Mouse (Mus musculus) testis, adult 2 months (tissue): Measurements from ENCODE around the gene Abhd17a. TPM values are rescaled to one million over a fixed set of nuclear protein-coding genes. Genes with fewer than 3 reads are reported as not detected.

ENCODE experiments used
- H3K27ac ChIP-seq: fragments of 200-500 bp; 2 replicates; pipeline ENCODE4 v1.5.1; 2012; ENCODE audit warnings: low read depth, low read length; ENCODE audit not compliant: control insufficient read depth, insufficient read depth
- H3K27me3 ChIP-seq: fragments of 200-500 bp; 2 replicates; pipeline ENCODE4 v1.6.1; 2012; ENCODE audit warnings: mild to moderate bottlenecking, low read length, moderate library complexity; ENCODE audit not compliant: control insufficient read depth, insufficient read depth
- H3K36me3 ChIP-seq: fragments of 200-500 bp; 2 replicates; pipeline ENCODE4 v1.6.1; 2012; ENCODE audit warnings: mild to moderate bottlenecking, low read length; ENCODE audit not compliant: control insufficient read depth, insufficient read depth
- H3K4me1 ChIP-seq: fragments of 200-500 bp; 2 replicates; pipeline ENCODE4 v1.6.1; 2012; ENCODE audit warnings: low read length; ENCODE audit not compliant: control insufficient read depth, insufficient read depth
- H3K4me3 ChIP-seq: fragments of 200-500 bp; 2 replicates; pipeline ENCODE4 v1.5.1; 2012; ENCODE audit warnings: low read depth, mild to moderate bottlenecking, low read length, moderate library complexity, mixed read lengths; ENCODE audit not compliant: control insufficient read depth
- CTCF ChIP-seq: fragments of 200-500 bp; IDR thresholded peaks from 2 replicates; pipeline ENCODE4 v1.5.1; 2012; ENCODE audit warnings: low read depth, mild to moderate bottlenecking, inconsistent platforms, low read length, moderate library complexity; ENCODE audit not compliant: control insufficient read depth, insufficient read depth, insufficient replicate concordance
- POLR2A ChIP-seq: fragments of 200-500 bp; IDR thresholded peaks from 2 replicates; pipeline ENCODE4 v1.6.1; 2012; ENCODE audit warnings: low read depth, mild to moderate bottlenecking, inconsistent platforms, low read length, moderate library complexity; ENCODE audit not compliant: control insufficient read depth
- polyA plus RNA-seq: library from polyadenylated mRNA; depleted of rRNA; stranded (reverse); fragments of >200 nt; gene quantifications from 2 replicates; pipeline ENCODE4 v1.2.3, GENCODE M21; 2012

Gene Abhd17a
- polyA plus RNA-seq, 1 experiment, result 246 TPM

DNA sequence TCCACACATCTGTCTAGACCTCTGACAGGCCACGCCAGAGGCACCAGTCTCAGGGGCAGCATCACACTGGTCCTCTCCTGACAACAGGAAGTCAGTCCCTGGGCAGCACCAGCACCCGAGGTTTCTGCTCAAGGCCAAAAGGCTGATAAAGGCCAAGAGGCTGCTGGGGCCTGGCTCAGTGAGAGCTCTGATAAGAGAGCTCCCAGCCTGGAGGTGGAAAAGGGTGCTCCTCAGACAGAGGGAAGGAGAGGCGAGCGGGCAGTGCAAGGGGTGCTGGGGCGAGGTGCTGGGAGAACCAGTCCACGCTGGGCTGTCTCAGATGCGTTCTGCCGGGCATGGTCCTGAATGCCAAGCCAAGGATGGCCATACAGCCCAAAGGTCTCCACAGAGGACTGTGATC lies 36.6 kb downstream of the Abhd17a start:
- no peak for TF ChIP-seq POLR2A
- peak overlapping the region; percentile 2; the same call in 1 of the 2 replicates for H3K27ac ChIP-seq
- H3K4me1 ChIP-seq, result peaks cover 19% of the 10 kb centered on the region
- no peaks in the 10 kb centered on the region for H3K36me3 ChIP-seq
- no peaks in the 10 kb centered on the region for H3K27me3 ChIP-seq
- H3K4me3 ChIP-seq, result no peak overlapping the region

DNA sequence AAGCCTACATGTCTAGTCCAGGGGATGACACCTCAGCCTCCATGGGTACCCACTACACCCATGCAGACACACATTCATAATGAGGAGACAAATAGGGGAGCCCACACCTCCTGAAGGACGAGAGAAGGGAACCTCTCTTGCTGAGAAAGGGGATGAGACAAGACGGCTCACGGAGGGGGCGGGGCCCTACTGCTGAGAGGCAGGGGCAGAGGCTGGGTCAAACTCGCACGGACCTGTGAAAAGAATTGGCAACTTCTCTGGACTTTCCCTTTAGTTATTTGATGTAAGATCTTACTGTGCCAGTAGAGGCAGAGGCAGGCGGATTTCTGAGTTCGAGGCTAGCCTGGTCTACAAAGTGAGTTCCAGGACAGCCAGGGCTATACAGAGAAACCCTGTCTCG lies 37.8 kb downstream of the Abhd17a start:
- Histone ChIP-seq H3K27ac (no peak overlapping the region), H3K4me3 (no peak overlapping the region), H3K4me1 (peaks cover 9% of the 10 kb centered on the region), H3K36me3 (no peaks in the 10 kb centered on the region; the same call in 1 of the 2 replicates), H3K27me3 (no peaks in the 10 kb centered on the region)
- no peak for TF ChIP-seq POLR2A
- TF ChIP-seq CTCF, result no peak

DNA sequence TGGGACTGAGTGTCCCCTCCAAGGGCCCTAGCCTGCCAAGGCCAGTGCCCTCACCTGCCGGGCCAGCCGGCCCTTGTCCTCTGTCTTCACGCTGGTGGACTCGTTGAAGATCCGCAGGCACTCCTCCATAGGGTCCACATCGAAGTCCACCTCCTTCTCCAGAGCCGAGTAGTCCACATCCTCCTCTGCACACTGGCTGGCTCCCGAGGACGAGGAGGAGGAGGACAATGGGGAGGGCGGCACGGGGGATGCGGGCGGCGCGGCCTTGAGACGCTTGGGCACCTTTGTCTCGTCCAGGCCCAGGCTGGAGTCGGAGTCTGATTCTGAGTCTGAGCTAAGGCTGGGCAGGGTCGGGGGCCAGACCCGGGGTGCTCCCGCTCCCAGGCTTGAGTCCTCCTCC lies 40.9 kb downstream of the Abhd17a start:
- TF ChIP-seq CTCF (no peak), POLR2A (0 out of 2 replicates have a peak, but pooled peaks have one; percentile 23)
- Histone ChIP-seq H3K4me3 (peak overlapping the region; percentile 81; the same call in 1 of the 2 replicates), H3K4me1 (peaks cover 8% of the 10 kb centered on the region), H3K27me3 (no peaks in the 10 kb centered on the region), H3K27ac (peak overlapping the region; percentile 47), H3K36me3 (no peaks in the 10 kb centered on the region; the same call in 1 of the 2 replicates)

- peaks cover 8% of the 10 kb centered on the region for H3K4me1 ChIP-seq
- no peaks in the 10 kb centered on the region for H3K27me3 ChIP-seq
- no peaks in the 10 kb centered on the region; the same call in none of the 2 replicates for H3K36me3 ChIP-seq
- H3K4me3 ChIP-seq, result peak overlapping the region; percentile 81
- TF ChIP-seq POLR2A (no peak; the same call in 1 of the 2 replicates), CTCF (peak; percentile 66; the same call in 1 of the 2 replicates)
- peak overlapping the region; percentile 65 for H3K27ac ChIP-seq
Observed at GRCm38 (mm10) chr10:80548428-80549006, 41.6 kb downstream of the Abhd17a start.

DNA sequence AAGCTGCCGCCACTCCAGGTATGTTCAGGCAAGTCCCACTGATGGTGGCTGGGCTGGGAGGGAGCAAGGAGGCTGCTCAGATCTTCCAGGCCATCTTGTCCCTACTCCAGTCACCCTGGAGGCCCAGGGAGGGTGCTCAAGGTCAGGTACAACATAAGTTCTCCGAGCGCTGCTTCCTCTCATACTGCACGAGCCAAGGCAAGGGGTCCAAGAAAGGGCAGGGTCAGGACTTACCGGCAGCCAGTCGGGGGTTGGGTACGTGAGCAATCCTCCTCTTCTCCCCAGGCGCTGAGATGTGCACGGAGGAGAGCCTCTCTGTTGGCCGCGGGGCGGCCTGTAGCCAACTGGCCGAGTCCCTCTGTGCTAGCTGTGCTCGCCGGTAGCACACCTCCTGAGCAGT lies 42.6 kb downstream of the Abhd17a start:
- Histone ChIP-seq H3K27me3 (no peaks in the 10 kb centered on the region), H3K27ac (peak overlapping the region; percentile 65), H3K36me3 (peaks cover 2% of the 10 kb centered on the region), H3K4me1 (peaks cover 2% of the 10 kb centered on the region; the same call in 1 of the 2 replicates), H3K4me3 (peak overlapping the region; percentile 81)
- TF ChIP-seq POLR2A, result 0 out of 2 replicates have a peak, but pooled peaks have one; percentile 0
- no peak for TF ChIP-seq CTCF

GRCm38 (mm10) chr10:80546945-80547344 lies 43.2 kb downstream of the Abhd17a start:
- no peak for TF ChIP-seq CTCF
- no peak for TF ChIP-seq POLR2A
- peaks cover 2% of the 10 kb centered on the region for H3K36me3 ChIP-seq

GRCm38 (mm10) chr10:80545590-80545989 lies 44.6 kb downstream of the Abhd17a start:
- Histone ChIP-seq H3K36me3 (peaks cover 2% of the 10 kb centered on the region), H3K4me3 (peak overlapping the region; percentile 81), H3K27me3 (no peaks in the 10 kb centered on the region), H3K27ac (no peak overlapping the region), H3K4me1 (peaks cover 2% of the 10 kb centered on the region; the same call in 1 of the 2 replicates)
- TF ChIP-seq CTCF (0 out of 2 replicates have a peak, but pooled peaks have one; percentile 1), POLR2A (no peak)

More at GRCm38 (mm10) chr10:80546945-80547344, 43.2 kb downstream of the Abhd17a start:
- Histone ChIP-seq H3K27ac (peak overlapping the region; percentile 65), H3K27me3 (no peaks in the 10 kb centered on the region), H3K4me1 (peaks cover 2% of the 10 kb centered on the region; the same call in 1 of the 2 replicates), H3K4me3 (peak overlapping the region; percentile 81)
